Mouse (Mus musculus) embryonic facial prominence, embryonic 15.5 days (tissue): ENCODE data around the gene Gzmb. TPM values are rescaled to one million over a fixed set of nuclear protein-coding genes. Genes with fewer than 3 reads are reported as not detected.
"Not testable (repeated sequence)": the region's sequence is repeated elsewhere in the genome, so short reads cannot be mapped to it uniquely, and the experiment has no call there.

ENCODE experiments used
- ATAC-seq: fragments of 200-750 bp; cut with Nextera tagmentation; 2 replicates; pipeline ENCODE4 v1.8.0; 2017; ENCODE audit warnings: low read depth, moderate TSS enrichment; ENCODE audit not compliant: insufficient number of reproducible peaks, low FRiP score, low TSS enrichment
- H3K27ac ChIP-seq: fragments of 300-500 bp; sonication (generic); replicated peaks from 2 replicates; pipeline ENCODE4 v1.5.1; 2015; ENCODE audit warnings: mild to moderate bottlenecking, inconsistent platforms
- H3K27me3 ChIP-seq: fragments of 300-500 bp; sonication (generic); 2 replicates; pipeline ENCODE4 v1.6.1; 2015; ENCODE audit warnings: inconsistent platforms
- H3K36me3 ChIP-seq: fragments of 300-500 bp; sonication (generic); 2 replicates; pipeline ENCODE4 v1.6.1; 2015; ENCODE audit warnings: mild to moderate bottlenecking, inconsistent platforms
- H3K4me1 ChIP-seq: fragments of 300-500 bp; sonication (generic); 2 replicates; pipeline ENCODE4 v1.6.1; 2015; ENCODE audit warnings: inconsistent platforms
- H3K4me2 ChIP-seq: fragments of 300-500 bp; sonication (generic); replicated peaks from 2 replicates; pipeline ENCODE4 v1.6.1; 2015; ENCODE audit warnings: mild to moderate bottlenecking, inconsistent platforms
- H3K4me3 ChIP-seq: fragments of 300-500 bp; sonication (generic); replicated peaks from 2 replicates; pipeline ENCODE4 v1.5.1; 2015; ENCODE audit warnings: mild to moderate bottlenecking, inconsistent platforms
- H3K9ac ChIP-seq: fragments of 300-500 bp; sonication (generic); 2 replicates; pipeline ENCODE4 v1.6.1; 2015; ENCODE audit warnings: inconsistent platforms
- H3K9me3 ChIP-seq: fragments of 300-500 bp; sonication (generic); replicated peaks from 2 replicates; pipeline ENCODE4 v1.6.1; 2016; ENCODE audit warnings: inconsistent platforms
- WGBS: fragments of 180-500 bp; shearing (Covaris S2); methylation state at CpG from one replicate; pipeline ENCODE4 v1.1.7; 2015; 5-methylcytosine and 5-hydroxymethylcytosine counted together
- polyA plus RNA-seq: library from polyadenylated mRNA; unstranded; fragments of >200 nt; fragmentation: Nextera tagmentation; extraction: Ambion mirVana; gene quantifications from 2 replicates; pipeline ENCODE4 v1.2.1, GENCODE M21; 2015

Gzmb gene
- polyA plus RNA-seq = 0.46 and 0.67 TPM in 2 replicates

DNA sequence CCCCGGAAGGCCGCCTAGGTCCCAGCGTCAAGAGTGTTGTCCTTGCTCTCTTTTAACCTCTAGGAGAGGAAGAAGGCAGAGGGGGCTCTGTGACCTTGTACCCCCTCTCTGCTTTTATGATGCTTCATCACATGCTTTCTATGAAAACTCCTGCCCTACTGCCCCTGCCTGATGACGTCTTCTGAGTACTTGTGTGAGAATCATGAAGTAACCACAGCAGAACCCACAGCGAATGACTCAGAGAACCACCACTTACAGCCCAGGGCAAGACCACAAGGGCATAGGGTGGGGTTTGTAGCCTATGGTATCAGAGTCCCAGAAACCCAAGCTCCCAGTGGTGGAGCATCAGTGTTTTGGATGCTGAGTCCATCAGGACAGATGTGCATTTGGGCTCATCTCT, at the start of gene Gzmb:
Gene Gzmb, minus strand, starts transcription at position 108 of the 400 bp plus-strand sequence.
- no peak within 1 kb of the TSS for H3K9ac ChIP-seq
- H3K4me2 ChIP-seq = no peak within 1 kb of the TSS
- WGBS = 89% methylated on average over 5 of the region's 5 CpGs
- H3K27ac ChIP-seq = no peak within 1 kb of the TSS
- no peaks in the 10 kb centered on the region for H3K27me3 ChIP-seq
- no peak for ATAC-seq
- no peaks in the 10 kb centered on the region for H3K9me3 ChIP-seq
- no peak within 1 kb of the TSS for H3K4me3 ChIP-seq
- H3K4me1 ChIP-seq = no peaks in the 10 kb centered on the region
- no peaks in the 10 kb centered on the region for H3K36me3 ChIP-seq

DNA sequence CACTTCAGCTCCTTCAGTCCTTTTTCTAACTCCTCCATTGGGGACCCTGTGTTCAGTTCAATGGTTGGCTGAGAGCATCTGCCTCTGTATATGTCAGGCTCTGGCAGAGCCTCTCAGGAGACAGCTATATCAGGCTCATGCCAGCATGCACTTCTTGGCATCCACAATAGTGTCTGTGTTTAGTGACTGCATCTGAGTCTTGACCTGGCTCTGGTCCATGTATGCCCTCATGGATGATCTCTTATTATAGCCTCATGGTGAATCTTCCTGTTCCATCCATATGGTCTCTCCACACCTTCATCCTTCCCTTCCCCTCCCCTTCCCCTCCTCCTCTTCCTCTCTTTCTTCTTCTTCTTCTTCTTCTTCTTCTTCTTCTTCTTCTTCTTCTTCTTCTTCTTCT, 49.7 kb upstream of the Gzmb start:
- H3K9me3 ChIP-seq, H3K27ac ChIP-seq, H3K36me3 ChIP-seq, H3K4me3 ChIP-seq, H3K27me3 ChIP-seq, H3K9ac ChIP-seq, ATAC-seq, H3K4me2 ChIP-seq, H3K4me1 ChIP-seq: not testable (repeated sequence)

DNA sequence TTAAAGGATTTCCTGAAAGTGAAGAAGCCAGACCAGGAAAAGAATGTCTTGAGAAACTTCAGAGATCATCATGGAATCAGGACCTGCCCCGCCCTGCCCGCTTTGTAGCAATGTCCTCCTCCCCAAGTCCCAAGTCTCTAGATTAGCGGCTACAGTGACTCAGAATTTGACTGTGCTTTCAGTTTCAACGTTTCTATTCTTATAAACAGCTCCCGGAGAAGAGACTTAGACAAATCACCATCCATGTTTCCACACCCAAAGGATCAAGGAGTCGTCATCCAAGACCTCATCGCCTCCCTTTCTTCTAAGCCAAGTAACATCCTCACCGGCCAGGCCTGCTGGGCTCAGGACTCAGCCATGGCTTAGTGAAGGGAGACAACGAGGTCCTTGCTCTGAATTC, 48.2 kb upstream of the Gzmb start:
- H3K9me3 ChIP-seq = no peaks in the 10 kb centered on the region
- ATAC-seq = no peak
- H3K4me2 ChIP-seq = no peak overlapping the region
- no peak overlapping the region for H3K4me3 ChIP-seq
- H3K4me1 ChIP-seq = no peaks in the 10 kb centered on the region
- H3K27me3 ChIP-seq = no peaks in the 10 kb centered on the region
- H3K27ac ChIP-seq = no peak overlapping the region
- H3K36me3 ChIP-seq = no peaks in the 10 kb centered on the region
- 81% methylated on average over 9 of the region's 9 CpGs for WGBS
- no peak overlapping the region for H3K9ac ChIP-seq

DNA sequence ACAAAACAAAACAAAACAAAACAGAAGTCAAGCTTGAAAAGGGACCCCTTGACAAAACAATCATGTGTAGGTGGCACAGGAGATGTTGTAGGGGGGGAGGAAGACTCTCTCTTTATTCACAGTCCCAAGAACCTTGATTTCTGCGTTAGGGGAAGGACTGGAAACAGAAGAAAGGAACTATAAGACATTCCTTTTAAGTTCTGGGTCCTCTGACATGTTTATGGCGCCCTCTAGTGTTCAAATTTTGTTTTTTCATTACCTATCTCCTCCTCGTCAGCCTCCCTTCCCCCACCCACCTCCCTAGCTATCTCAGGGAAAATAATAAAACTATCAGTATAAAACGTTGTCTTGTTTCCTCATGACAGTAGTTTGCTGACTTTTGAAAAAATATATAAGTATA, 42.1 kb upstream of the Gzmb start:
- no peaks in the 10 kb centered on the region for H3K9me3 ChIP-seq
- no peak for ATAC-seq
- WGBS = 0% methylated on average over 4 of the region's 4 CpGs

DNA sequence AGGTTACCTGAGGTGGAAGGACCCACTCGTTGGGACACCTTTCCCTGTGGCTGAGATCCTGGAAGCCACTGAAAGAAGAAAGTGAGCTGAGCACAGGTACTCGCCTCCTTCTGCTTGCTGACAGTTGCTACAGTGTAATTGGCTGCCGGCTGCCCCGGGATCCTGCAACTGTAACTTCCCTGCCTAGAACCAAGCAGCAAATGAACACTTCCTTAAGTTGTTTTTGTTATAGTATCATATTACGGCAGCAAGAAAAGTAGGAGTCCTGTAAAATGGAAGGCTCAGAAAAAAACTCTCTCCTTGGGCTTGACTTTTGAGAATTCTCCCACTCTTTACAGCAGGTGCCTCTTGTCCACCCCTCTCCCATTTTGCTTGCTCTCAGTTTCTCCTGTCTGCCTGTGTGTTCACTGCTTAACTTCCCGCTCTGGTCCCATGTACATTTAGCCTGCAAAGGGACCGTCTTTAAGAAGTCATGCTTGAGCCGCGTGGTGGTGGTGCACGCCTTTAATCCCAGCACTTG, 41.5 kb upstream of the Gzmb start:
- ATAC-seq = no peak
- Histone ChIP-seq H3K9ac (no peak overlapping the region), H3K9me3 (no peaks in the 10 kb centered on the region), H3K4me2 (no peak overlapping the region; the same call in 1 of the 2 replicates), H3K27me3 (no peaks in the 10 kb centered on the region), H3K27ac (no peak overlapping the region), H3K36me3 (no peaks in the 10 kb centered on the region), H3K4me3 (no peak overlapping the region), H3K4me1 (no peaks in the 10 kb centered on the region)
- 40% methylated on average over 10 of the region's 10 CpGs for WGBS

More for the DNA sequence above, 42.1 kb upstream of the Gzmb start:
- no peak overlapping the region for H3K27ac ChIP-seq
- H3K9ac ChIP-seq = no peak overlapping the region
- no peaks in the 10 kb centered on the region for H3K4me1 ChIP-seq
- no peaks in the 10 kb centered on the region for H3K27me3 ChIP-seq
- no peaks in the 10 kb centered on the region for H3K36me3 ChIP-seq
- no peak overlapping the region for H3K4me2 ChIP-seq
- no peak overlapping the region for H3K4me3 ChIP-seq

DNA sequence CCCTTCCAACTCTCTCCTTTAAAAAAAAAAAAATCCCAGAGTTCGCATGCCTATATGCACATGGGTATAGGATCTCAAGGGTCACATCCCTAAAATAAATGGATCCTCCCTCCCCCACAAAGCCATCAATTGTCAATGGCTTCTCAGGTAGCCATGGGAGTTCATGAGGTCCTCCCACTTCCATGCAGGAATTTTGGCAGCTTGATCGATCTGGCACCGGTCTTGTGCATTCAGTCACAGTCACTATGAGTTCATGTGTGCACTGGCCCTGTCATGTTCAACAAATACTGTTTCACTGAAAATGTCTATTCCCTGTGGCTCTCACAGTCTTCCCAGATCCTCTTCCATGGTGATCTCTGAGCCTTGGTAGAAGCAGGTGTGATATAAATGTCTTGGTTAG, 40.0 kb upstream of the Gzmb start:
- ATAC-seq = no peak
- no peak overlapping the region for H3K27ac ChIP-seq
- H3K4me3 ChIP-seq = no peak overlapping the region
- H3K9me3 ChIP-seq = no peaks in the 10 kb centered on the region
- no peaks in the 10 kb centered on the region for H3K36me3 ChIP-seq
- no peaks in the 10 kb centered on the region for H3K4me1 ChIP-seq
- H3K27me3 ChIP-seq = no peaks in the 10 kb centered on the region
- H3K9ac ChIP-seq = no peak overlapping the region
- H3K4me2 ChIP-seq = no peak overlapping the region
- WGBS = 90% methylated on average over 3 of the region's 3 CpGs

DNA sequence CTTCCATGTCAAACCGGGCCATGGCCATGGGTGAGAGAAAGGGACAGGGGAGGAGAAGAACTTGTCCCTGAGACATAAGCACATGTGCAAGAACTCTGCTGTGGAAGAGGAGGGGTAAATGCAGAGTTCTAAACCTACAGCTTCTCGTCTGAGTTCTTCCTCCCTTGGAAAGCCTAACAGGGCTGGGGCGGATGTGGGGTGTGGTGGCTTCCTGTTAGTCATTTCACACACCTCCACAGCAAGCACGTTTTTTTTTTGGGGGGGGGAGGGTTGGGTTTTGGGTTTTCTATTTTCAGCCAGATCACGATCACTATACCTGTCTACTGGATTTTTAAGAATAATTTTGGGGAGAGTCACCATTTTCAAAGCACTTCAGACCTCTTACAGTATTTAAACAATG, 34.7 kb upstream of the Gzmb start:
- H3K9me3 ChIP-seq = no peaks in the 10 kb centered on the region
- H3K4me3 ChIP-seq = no peak overlapping the region
- no peaks in the 10 kb centered on the region for H3K4me1 ChIP-seq
- no peaks in the 10 kb centered on the region for H3K36me3 ChIP-seq
- H3K27ac ChIP-seq = no peak overlapping the region
- no peak overlapping the region for H3K4me2 ChIP-seq
- ATAC-seq = no peak
- no peak overlapping the region for H3K9ac ChIP-seq
- H3K27me3 ChIP-seq = no peaks in the 10 kb centered on the region
- WGBS = 66% methylated on average over 5 of the region's 5 CpGs

DNA sequence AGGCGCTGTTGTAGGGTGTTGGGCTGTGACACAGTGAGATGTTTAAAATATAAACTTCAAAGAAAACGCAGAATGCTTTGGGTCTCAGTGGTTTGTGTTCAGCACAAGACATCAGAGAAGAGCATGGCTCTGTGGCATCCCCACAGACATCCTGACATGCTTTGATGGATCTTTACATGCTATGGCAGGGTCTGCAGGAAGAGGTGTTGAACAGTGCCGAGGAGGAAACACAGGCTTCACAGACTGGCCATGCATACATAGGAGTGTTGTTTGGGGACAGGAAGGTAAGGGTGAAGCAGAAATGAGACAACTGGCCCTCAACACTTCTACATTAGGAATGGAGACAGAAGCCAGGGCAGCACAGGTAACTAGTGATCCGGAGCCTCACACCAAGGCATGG, 34.0 kb upstream of the Gzmb start:
- no peaks in the 10 kb centered on the region for H3K27me3 ChIP-seq
- H3K4me3 ChIP-seq = no peak overlapping the region
- no peaks in the 10 kb centered on the region for H3K4me1 ChIP-seq
- H3K4me2 ChIP-seq = no peak overlapping the region
- no peaks in the 10 kb centered on the region for H3K36me3 ChIP-seq
- H3K27ac ChIP-seq = no peak overlapping the region
- H3K9me3 ChIP-seq = no peaks in the 10 kb centered on the region
- ATAC-seq = no peak
- H3K9ac ChIP-seq = no peak overlapping the region
- 77% methylated on average over 4 of the region's 4 CpGs for WGBS

DNA sequence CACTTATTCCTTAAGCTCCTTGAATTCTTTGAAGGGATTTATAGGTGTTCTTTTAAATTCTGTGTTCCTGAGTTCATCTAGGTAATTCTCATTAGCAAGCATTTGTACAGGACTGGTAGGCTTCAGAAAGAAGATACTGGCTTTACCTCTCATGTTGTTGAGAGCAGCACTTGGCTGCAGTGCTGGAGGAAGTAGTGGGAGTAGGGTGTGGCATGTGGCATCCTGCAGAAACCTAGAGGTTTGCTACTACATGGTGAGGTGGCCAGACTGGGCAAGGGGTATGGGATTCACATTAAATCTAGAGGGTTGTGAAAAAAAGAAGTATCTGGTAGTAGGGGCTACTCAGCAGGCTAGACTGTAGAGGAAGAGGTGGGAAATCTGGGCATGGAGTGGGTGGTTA, 31.1 kb upstream of the Gzmb start:
- Histone ChIP-seq H3K27me3 (no peaks in the 10 kb centered on the region), H3K36me3 (no peaks in the 10 kb centered on the region), H3K4me2 (no peak overlapping the region), H3K9ac (no peak overlapping the region), H3K4me1 (no peaks in the 10 kb centered on the region), H3K27ac (no peak overlapping the region), H3K9me3 (no peaks in the 10 kb centered on the region), H3K4me3 (no peak overlapping the region)
- no peak for ATAC-seq

DNA sequence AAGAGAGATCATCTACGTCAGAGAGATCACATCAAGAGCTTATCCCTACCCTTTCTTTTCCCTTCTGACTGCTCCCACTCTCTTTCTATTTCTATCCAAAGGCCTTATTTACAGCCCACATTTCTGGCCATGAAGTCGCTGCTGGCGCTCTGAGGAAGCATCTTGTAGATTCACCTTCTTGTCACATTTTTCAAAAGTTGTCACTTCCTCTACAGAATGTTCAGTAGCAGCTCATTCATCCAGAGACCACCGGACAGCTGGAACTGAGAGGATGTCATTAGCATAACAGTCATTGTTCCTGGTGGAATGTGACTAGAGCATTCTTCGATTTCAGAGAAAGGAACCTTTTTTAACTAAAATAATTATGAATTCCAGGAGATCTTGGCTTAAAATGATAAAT, 26.6 kb upstream of the Gzmb start:
- Histone ChIP-seq H3K4me1 (no peaks in the 10 kb centered on the region), H3K27ac (no peak overlapping the region), H3K4me2 (no peak overlapping the region), H3K27me3 (no peaks in the 10 kb centered on the region), H3K9ac (no peak overlapping the region), H3K36me3 (no peaks in the 10 kb centered on the region), H3K9me3 (no peaks in the 10 kb centered on the region), H3K4me3 (no peak overlapping the region)
- ATAC-seq = no peak
- 67% methylated on average over 5 of the region's 5 CpGs for WGBS

DNA sequence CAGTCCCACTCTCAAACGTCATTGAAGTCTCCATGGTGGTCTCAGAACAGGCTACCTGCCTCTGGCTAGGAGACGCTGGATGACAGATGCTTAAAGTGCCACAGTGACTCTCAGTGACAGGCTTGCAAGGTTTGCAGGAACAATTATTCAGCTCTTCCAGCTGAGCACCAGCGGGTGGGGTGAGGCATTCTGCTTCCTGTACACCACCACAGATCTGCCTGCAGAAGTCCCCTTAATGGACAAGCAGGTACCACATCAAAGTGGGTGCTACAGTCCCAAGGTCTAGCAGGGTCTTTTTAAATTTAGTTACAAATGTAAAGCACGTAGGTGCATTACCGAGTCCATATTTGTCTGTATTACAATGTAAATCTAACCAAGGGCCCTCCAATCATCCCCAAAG, 25.7 kb upstream of the Gzmb start:
- WGBS = 65% methylated on average over 5 of the region's 5 CpGs
- H3K4me3 ChIP-seq = no peak overlapping the region
- no peak for ATAC-seq
- H3K9me3 ChIP-seq = no peaks in the 10 kb centered on the region
- no peak overlapping the region for H3K9ac ChIP-seq
- no peaks in the 10 kb centered on the region for H3K36me3 ChIP-seq
- no peaks in the 10 kb centered on the region for H3K4me1 ChIP-seq
- H3K27ac ChIP-seq = no peak overlapping the region
- H3K4me2 ChIP-seq = no peak overlapping the region
- H3K27me3 ChIP-seq = no peaks in the 10 kb centered on the region

DNA sequence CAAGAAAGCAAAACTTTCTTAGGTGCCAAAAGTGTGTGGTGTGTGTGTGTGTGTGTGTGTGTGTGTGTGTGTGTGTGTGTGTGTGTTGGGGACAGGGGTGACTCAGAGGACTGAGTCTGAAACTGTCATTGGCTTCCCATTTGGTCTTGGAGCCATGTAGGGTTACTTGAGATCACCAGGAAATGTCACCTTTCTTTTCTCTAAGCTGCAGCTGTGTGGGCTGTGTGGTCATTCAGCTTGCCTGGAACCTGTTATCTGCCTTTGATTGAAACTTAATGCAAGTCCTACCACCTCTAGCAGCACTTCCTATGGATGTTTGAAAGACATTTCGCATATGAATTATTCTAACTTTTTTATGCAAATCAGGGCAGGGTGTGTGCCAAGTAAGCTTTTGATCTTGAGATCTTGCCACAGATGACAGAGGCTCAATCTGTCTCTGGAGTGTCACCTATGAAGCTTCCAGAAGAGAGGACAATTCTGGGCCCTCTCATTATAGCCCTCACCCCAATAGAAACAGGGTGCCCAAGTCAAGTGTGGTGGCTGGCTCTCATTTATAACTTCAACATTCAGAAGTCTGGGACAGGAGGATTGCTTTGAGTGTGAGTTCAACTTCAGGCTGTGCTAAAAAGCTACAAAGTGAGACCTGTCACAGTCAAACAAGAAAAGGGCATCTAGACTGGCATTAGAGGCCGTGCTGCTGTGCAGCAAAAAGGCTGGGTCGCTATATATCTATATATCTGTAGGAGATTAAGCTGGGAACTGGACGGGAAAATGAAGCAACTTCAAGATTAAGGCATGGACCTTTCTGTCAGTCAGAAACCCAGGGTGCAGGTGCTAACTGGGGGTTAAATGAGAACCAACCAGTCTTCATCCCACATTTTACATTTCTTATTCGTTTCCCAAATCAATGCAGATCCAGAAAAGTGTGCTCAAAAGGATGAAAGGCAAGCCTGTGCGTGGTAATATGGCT, 22.6 kb upstream of the Gzmb start:
- 77% methylated on average over 6 of the region's 6 CpGs for WGBS
- ATAC-seq = no peak
- no peaks in the 10 kb centered on the region for H3K27me3 ChIP-seq

More for the DNA sequence above, 22.6 kb upstream of the Gzmb start:
- no peak overlapping the region for H3K4me2 ChIP-seq
- no peak overlapping the region for H3K27ac ChIP-seq
- H3K9ac ChIP-seq = no peak overlapping the region
- H3K4me3 ChIP-seq = no peak overlapping the region
- no peaks in the 10 kb centered on the region for H3K9me3 ChIP-seq
- no peaks in the 10 kb centered on the region for H3K36me3 ChIP-seq
- H3K4me1 ChIP-seq = no peaks in the 10 kb centered on the region
